Mouse (Mus musculus) urinary bladder, postnatal 36 days (tissue): ENCODE data around the gene Hist2h3c2.
"Not testable (repeated sequence)": the region's sequence is repeated elsewhere in the genome, so short reads cannot be mapped to it uniquely, and the experiment has no call there.

Source experiments
- DNase-seq, 2 experiments: peaks; one replicate each; pipeline ENCODE4 v3.0.0; 2022; ENCODE audit warnings: low spot score in 2 of 2, mixed read lengths in 1 of 2

Gene Hist2h3c2

GRCm38 (mm10) chr3:96236834-96237334 lies 2.0 kb downstream of the Hist2h3c2 start:
- DNase-seq: no peak

- no peak for DNase-seq
Measured at GRCm38 (mm10) chr3:96235836-96236235, 3.1 kb downstream of the Hist2h3c2 start.

- no peak for DNase-seq
Measured at GRCm38 (mm10) chr3:96234914-96235313, 4.0 kb downstream of the Hist2h3c2 start.

GRCm38 (mm10) chr3:96231758-96232120 lies 7.2 kb downstream of the Hist2h3c2 start:
- no peak for DNase-seq

GRCm38 (mm10) chr3:96230910-96231757 lies 7.8 kb downstream of the Hist2h3c2 start:
- no peak for DNase-seq

GRCm38 (mm10) chr3:96230404-96230803 lies 8.5 kb downstream of the Hist2h3c2 start:
- no peak for DNase-seq

- no peak for DNase-seq
Measured at GRCm38 (mm10) chr3:96228828-96229227, 10.1 kb downstream of the Hist2h3c2 start.

- peak in 1 of 2 experiments; percentile 14 for DNase-seq
Measured at GRCm38 (mm10) chr3:96226695-96227648, 12.0 kb downstream of the Hist2h3c2 start.

GRCm38 (mm10) chr3:96225421-96225820 lies 13.5 kb downstream of the Hist2h3c2 start:
- no peak for DNase-seq

GRCm38 (mm10) chr3:96222774-96223173 lies 16.2 kb downstream of the Hist2h3c2 start:
- DNase-seq: no peak

GRCm38 (mm10) chr3:96221640-96222038 lies 17.3 kb downstream of the Hist2h3c2 start:
- no peak for DNase-seq

GRCm38 (mm10) chr3:96220765-96221639 lies 17.9 kb downstream of the Hist2h3c2 start, which contains the start of the genes Hist2h2ac and Hist2h2be:
TSS of gene Hist2h2ac (minus strand) at chr3:96220880.
TSS of gene Hist2h2be (plus strand) at chr3:96221119.
- DNase-seq: peak; percentile 78 to 87

- not testable (repeated sequence) for DNase-seq
Measured at GRCm38 (mm10) chr3:96220131-96220764, 18.7 kb downstream of the Hist2h3c2 start.

- DNase-seq: peak; percentile 65 to 67
Measured at GRCm38 (mm10) chr3:96219661-96220130, 19.2 kb downstream of the Hist2h3c2 start, which contains the start of the genes Bola1 and Hist2h2ab. TSS of gene Bola1 (minus strand) at chr3:96219709. TSS of gene Hist2h2ab (plus strand) at chr3:96219865.

GRCm38 (mm10) chr3:96219191-96219641 lies 19.7 kb downstream of the Hist2h3c2 start:
- DNase-seq: no peak

GRCm38 (mm10) chr3:96209242-96209641 lies 29.7 kb downstream of the Hist2h3c2 start:
- no peak for DNase-seq

- DNase-seq: no peak
Measured at GRCm38 (mm10) chr3:96207819-96208218, 31.1 kb downstream of the Hist2h3c2 start.

GRCm38 (mm10) chr3:96199731-96200130 lies 39.2 kb downstream of the Hist2h3c2 start:
- DNase-seq: no peak

- not testable (repeated sequence) for DNase-seq
Measured at GRCm38 (mm10) chr3:96198601-96199251, 40.2 kb downstream of the Hist2h3c2 start.

GRCm38 (mm10) chr3:96198181-96198580 lies 40.7 kb downstream of the Hist2h3c2 start:
- DNase-seq: no peak
